Mouse (Mus musculus): ENCODE data around the gene Poc5.

The Poc5 gene

GRCm38 (mm10) chr13:96432376-96432811 is 44.3 kb downstream of the Poc5 start:
- in situ Hi-C loops (cut with MseI, MboI), result loop anchor here (10.0 kb wide), 1 partner anchor 162 kb away; no protein-coding TSS in a partner anchor

GRCm38 (mm10) chr13:96433041-96433440 is 44.9 kb downstream of the Poc5 start:
- in situ Hi-C loops (cut with MseI, MboI), result loop anchor here (10.0 kb wide), 1 partner anchor 162 kb away; no protein-coding TSS in a partner anchor

- in situ Hi-C loops (cut with MseI, MboI), result loop anchor here (10.0 kb wide), 1 partner anchor 161 kb away; no protein-coding TSS in a partner anchor
Measured at GRCm38 (mm10) chr13:96433648-96434190, 45.6 kb downstream of the Poc5 start.

- in situ Hi-C loops (cut with MseI, MboI), result loop anchor here (10.0 kb wide), 1 partner anchor 160 kb away; no protein-coding TSS in a partner anchor
Measured at GRCm38 (mm10) chr13:96434899-96435331, 46.8 kb downstream of the Poc5 start.

GRCm38 (mm10) chr13:96435793-96436192 is 47.7 kb downstream of the Poc5 start:
- in situ Hi-C loops (cut with MseI, MboI), result loop anchor here (10.0 kb wide), 1 partner anchor 159 kb away; no protein-coding TSS in a partner anchor

- in situ Hi-C loops (cut with MseI, MboI), result loop anchor here (10.0 kb wide), 1 partner anchor 158 kb away; no protein-coding TSS in a partner anchor
Measured at GRCm38 (mm10) chr13:96436921-96437320, 48.8 kb downstream of the Poc5 start.

- in situ Hi-C loops (cut with MseI, MboI), result no loop called here
Measured at GRCm38 (mm10) chr13:96440436-96440835, 52.3 kb downstream of the Poc5 start.

GRCm38 (mm10) chr13:96450205-96450856 is 62.2 kb downstream of the Poc5 start:
- in situ Hi-C loops (cut with MseI, MboI), result no loop called here

GRCm38 (mm10) chr13:96450869-96451268 is 62.8 kb downstream of the Poc5 start:
- in situ Hi-C loops (cut with MseI, MboI), result no loop called here

- in situ Hi-C loops (cut with MseI, MboI), result no loop called here
Measured at GRCm38 (mm10) chr13:96451386-96452140, 63.5 kb downstream of the Poc5 start.

GRCm38 (mm10) chr13:96452621-96453020 is 64.5 kb downstream of the Poc5 start:
- in situ Hi-C loops (cut with MseI, MboI), result no loop called here

- in situ Hi-C loops (cut with MseI, MboI), result no loop called here
Measured at GRCm38 (mm10) chr13:96454288-96454687, 66.2 kb downstream of the Poc5 start.

- in situ Hi-C loops (cut with MseI, MboI), result no loop called here
Measured at GRCm38 (mm10) chr13:96457566-96457965, 69.5 kb downstream of the Poc5 start.

- in situ Hi-C loops (cut with MseI, MboI), result no loop called here
Measured at GRCm38 (mm10) chr13:96458018-96458417, 69.9 kb downstream of the Poc5 start.

GRCm38 (mm10) chr13:96458606-96459005 is 70.5 kb downstream of the Poc5 start:
- in situ Hi-C loops (cut with MseI, MboI), result no loop called here

- in situ Hi-C loops (cut with MseI, MboI), result no loop called here
Measured at GRCm38 (mm10) chr13:96462644-96463043, 74.5 kb downstream of the Poc5 start.

- in situ Hi-C loops (cut with MseI, MboI), result no loop called here
Measured at GRCm38 (mm10) chr13:96465315-96465714, 77.2 kb downstream of the Poc5 start.
